Mouse (Mus musculus): Measurements from ENCODE around the gene Wipf3. TPM values are rescaled to one million over a fixed set of nuclear protein-coding genes. Genes with fewer than 3 reads are reported as not detected.

Gene Wipf3
- total RNA-seq, 1 experiment, result 1.4 TPM

GRCm38 (mm10) chr6:54516512-54517134 is 87.2 kb downstream of the Wipf3 start:
- in situ Hi-C loops (cut with MboI; ENCODE audit: low sequenced_read_pairs in 2 of 2, unreplicated experiment in 2 of 2), result no loop called here
- no peak overlapping the region for H3K27ac ChIP-seq (ENCODE audit: insufficient read depth, low read depth, low read length, poor library complexity, severe bottlenecking)
- TF ChIP-seq MAFK (IDR thresholded peaks at IDR 0.05; ENCODE audit: insufficient read depth, low read depth, low read length) (no peak), CHD2 (IDR thresholded peaks at IDR 0.05; ENCODE audit: low read depth, low read length) (no peak), ZC3H11A (IDR thresholded peaks at IDR 0.05; ENCODE audit: borderline replicate concordance, low read depth, low read length) (no peak), HCFC1 (IDR thresholded peaks at IDR 0.05; ENCODE audit: borderline replicate concordance, insufficient read depth, low read length) (no peak), ZNF384 (IDR thresholded peaks at IDR 0.05; ENCODE audit: low read depth, low read length) (no peak)
- H3K4me1 ChIP-seq (ENCODE audit: control insufficient read depth in 2 of 2, insufficient read depth in 2 of 2, low read length in 2 of 2, poor library complexity in 1 of 2), result no peaks in the 10 kb centered on the region
- no peak overlapping the region for H3K4me3 ChIP-seq (ENCODE audit: insufficient read depth in 1 of 2, low read depth in 1 of 2, low read length in 2 of 2, poor library complexity in 1 of 2, severe bottlenecking in 1 of 2)
- DNase-seq (ENCODE audit: low read depth, low spot score), result no peak
- no peaks in the 10 kb centered on the region for H3K36me3 ChIP-seq (ENCODE audit: control insufficient read depth, insufficient read depth, low read length, poor library complexity, severe bottlenecking)
- H3K9me3 ChIP-seq (ENCODE audit: control insufficient read depth, insufficient read depth, low read depth, low read length), result no peaks in the 10 kb centered on the region
- H3K9ac ChIP-seq (ENCODE audit: insufficient read depth, low read depth, low read length, poor library complexity, severe bottlenecking), result no peak overlapping the region

GRCm38 (mm10) chr6:54518758-54519157 is 89.4 kb downstream of the Wipf3 start:
- no peaks in the 10 kb centered on the region for H3K36me3 ChIP-seq (ENCODE audit: control insufficient read depth, insufficient read depth, low read length, poor library complexity, severe bottlenecking)
- in situ Hi-C loops (cut with MboI; ENCODE audit: low sequenced_read_pairs in 2 of 2, unreplicated experiment in 2 of 2), result no loop called here
- TF ChIP-seq ZNF384 (IDR thresholded peaks at IDR 0.05; ENCODE audit: low read depth, low read length) (no peak), MAFK (IDR thresholded peaks at IDR 0.05; ENCODE audit: insufficient read depth, low read depth, low read length) (no peak), CHD2 (IDR thresholded peaks at IDR 0.05; ENCODE audit: low read depth, low read length) (no peak), ZC3H11A (IDR thresholded peaks at IDR 0.05; ENCODE audit: borderline replicate concordance, low read depth, low read length) (no peak), HCFC1 (IDR thresholded peaks at IDR 0.05; ENCODE audit: borderline replicate concordance, insufficient read depth, low read length) (no peak)
- DNase-seq (ENCODE audit: low read depth, low spot score), result no peak
- no peaks in the 10 kb centered on the region for H3K9me3 ChIP-seq (ENCODE audit: control insufficient read depth, insufficient read depth, low read depth, low read length)
- H3K4me3 ChIP-seq (ENCODE audit: insufficient read depth in 1 of 2, low read depth in 1 of 2, low read length in 2 of 2, poor library complexity in 1 of 2, severe bottlenecking in 1 of 2), result no peak overlapping the region
- H3K4me1 ChIP-seq (ENCODE audit: control insufficient read depth in 2 of 2, insufficient read depth in 2 of 2, low read length in 2 of 2, poor library complexity in 1 of 2), result no peaks in the 10 kb centered on the region
- H3K27ac ChIP-seq (ENCODE audit: insufficient read depth, low read depth, low read length, poor library complexity, severe bottlenecking), result no peak overlapping the region
- H3K9ac ChIP-seq (ENCODE audit: insufficient read depth, low read depth, low read length, poor library complexity, severe bottlenecking), result no peak overlapping the region

DNA sequence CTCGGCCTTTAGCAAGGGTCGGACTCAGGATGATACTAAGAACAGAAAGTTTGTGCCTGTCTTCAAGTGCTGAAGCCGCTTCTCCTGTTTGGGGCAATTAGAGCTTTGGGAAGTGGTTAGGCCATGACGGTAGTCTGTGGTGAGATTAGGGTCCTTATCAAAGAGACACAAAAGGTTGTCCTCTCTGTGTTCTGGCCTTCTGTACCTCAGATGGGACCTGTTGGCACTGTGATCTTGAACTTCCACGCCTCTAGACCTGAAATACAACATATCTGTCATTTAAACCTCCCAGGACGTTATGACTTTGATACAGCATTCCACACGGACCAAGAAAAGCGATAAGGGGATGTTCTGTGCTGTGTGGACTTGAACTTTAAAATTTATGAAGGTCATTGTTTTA is 99.3 kb downstream of the Wipf3 start:
- Histone ChIP-seq H3K9me3 (ENCODE audit: control insufficient read depth, insufficient read depth, low read depth, low read length) (no peaks in the 10 kb centered on the region), H3K4me3 (ENCODE audit: insufficient read depth in 1 of 2, low read depth in 1 of 2, low read length in 2 of 2, poor library complexity in 1 of 2, severe bottlenecking in 1 of 2) (no peak overlapping the region), H3K27ac (ENCODE audit: insufficient read depth, low read depth, low read length, poor library complexity, severe bottlenecking) (no peak overlapping the region), H3K9ac (ENCODE audit: insufficient read depth, low read depth, low read length, poor library complexity, severe bottlenecking) (no peak overlapping the region), H3K36me3 (ENCODE audit: control insufficient read depth, insufficient read depth, low read length, poor library complexity, severe bottlenecking) (no peaks in the 10 kb centered on the region), H3K4me1 (ENCODE audit: control insufficient read depth in 2 of 2, insufficient read depth in 2 of 2, low read length in 2 of 2, poor library complexity in 1 of 2) (0 out of 4 replicates have a peak, but pooled peaks cover 0 to 1% of the 10 kb centered on the region in 2 experiments)
- in situ Hi-C loops (cut with MboI; ENCODE audit: low sequenced_read_pairs in 2 of 2, unreplicated experiment in 2 of 2), result no loop called here
- DNase-seq (ENCODE audit: low read depth, low spot score), result no peak
- no peak for TF ChIP-seq ZC3H11A (IDR thresholded peaks at IDR 0.05; ENCODE audit: borderline replicate concordance, low read depth, low read length)
- TF ChIP-seq MAFK (IDR thresholded peaks at IDR 0.05; ENCODE audit: insufficient read depth, low read depth, low read length), result no peak
- no peak for TF ChIP-seq HCFC1 (IDR thresholded peaks at IDR 0.05; ENCODE audit: borderline replicate concordance, insufficient read depth, low read length)
- no peak for TF ChIP-seq ZNF384 (IDR thresholded peaks at IDR 0.05; ENCODE audit: low read depth, low read length)
- no peak for TF ChIP-seq CHD2 (IDR thresholded peaks at IDR 0.05; ENCODE audit: low read depth, low read length)

DNA sequence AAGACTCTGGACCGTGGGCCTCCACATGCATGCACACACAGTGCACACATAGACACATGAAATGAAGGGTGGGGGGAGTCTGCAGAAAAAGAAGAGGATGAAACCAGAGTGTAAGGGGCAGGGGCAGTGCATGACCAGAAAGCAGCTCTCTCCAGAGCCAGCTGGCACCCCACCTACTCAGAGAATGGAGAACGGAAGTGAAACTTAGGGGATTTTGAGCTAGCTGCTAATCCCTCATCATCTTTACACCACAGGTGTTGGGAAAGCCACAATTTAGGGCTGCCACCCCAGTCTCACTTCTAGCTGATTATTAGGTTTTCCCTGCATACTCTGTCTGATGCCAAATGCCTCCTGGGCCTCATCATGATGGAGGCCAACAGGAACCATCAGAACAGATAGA is 100.8 kb downstream of the Wipf3 start:
- 0 out of 4 replicates have a peak, but pooled peaks cover 0 to 1% of the 10 kb centered on the region in 2 experiments for H3K4me1 ChIP-seq (ENCODE audit: control insufficient read depth in 2 of 2, insufficient read depth in 2 of 2, low read length in 2 of 2, poor library complexity in 1 of 2)
- no peak overlapping the region for H3K9ac ChIP-seq (ENCODE audit: insufficient read depth, low read depth, low read length, poor library complexity, severe bottlenecking)
- H3K4me3 ChIP-seq (ENCODE audit: insufficient read depth in 1 of 2, low read depth in 1 of 2, low read length in 2 of 2, poor library complexity in 1 of 2, severe bottlenecking in 1 of 2), result no peak overlapping the region
- TF ChIP-seq HCFC1 (IDR thresholded peaks at IDR 0.05; ENCODE audit: borderline replicate concordance, insufficient read depth, low read length) (no peak), ZNF384 (IDR thresholded peaks at IDR 0.05; ENCODE audit: low read depth, low read length) (no peak), CHD2 (IDR thresholded peaks at IDR 0.05; ENCODE audit: low read depth, low read length) (no peak), MAFK (IDR thresholded peaks at IDR 0.05; ENCODE audit: insufficient read depth, low read depth, low read length) (no peak), ZC3H11A (IDR thresholded peaks at IDR 0.05; ENCODE audit: borderline replicate concordance, low read depth, low read length) (no peak)
- no peak overlapping the region for H3K27ac ChIP-seq (ENCODE audit: insufficient read depth, low read depth, low read length, poor library complexity, severe bottlenecking)
- H3K36me3 ChIP-seq (ENCODE audit: control insufficient read depth, insufficient read depth, low read length, poor library complexity, severe bottlenecking), result no peaks in the 10 kb centered on the region
- in situ Hi-C loops (cut with MboI; ENCODE audit: low sequenced_read_pairs in 2 of 2, unreplicated experiment in 2 of 2), result no loop called here
- H3K9me3 ChIP-seq (ENCODE audit: control insufficient read depth, insufficient read depth, low read depth, low read length), result no peaks in the 10 kb centered on the region
- no peak for DNase-seq (ENCODE audit: low read depth, low spot score)

All from ES-E14 (cell line).